Mouse (Mus musculus) right cerebral cortex, adult 18-20 months (tissue): ENCODE results near the gene Ptprk.

Experiments used
- DNase-seq: peaks from one replicate; pipeline ENCODE4 v3.0.0; 2022; ENCODE audit warnings: mixed read lengths

Ptprk gene

DNA sequence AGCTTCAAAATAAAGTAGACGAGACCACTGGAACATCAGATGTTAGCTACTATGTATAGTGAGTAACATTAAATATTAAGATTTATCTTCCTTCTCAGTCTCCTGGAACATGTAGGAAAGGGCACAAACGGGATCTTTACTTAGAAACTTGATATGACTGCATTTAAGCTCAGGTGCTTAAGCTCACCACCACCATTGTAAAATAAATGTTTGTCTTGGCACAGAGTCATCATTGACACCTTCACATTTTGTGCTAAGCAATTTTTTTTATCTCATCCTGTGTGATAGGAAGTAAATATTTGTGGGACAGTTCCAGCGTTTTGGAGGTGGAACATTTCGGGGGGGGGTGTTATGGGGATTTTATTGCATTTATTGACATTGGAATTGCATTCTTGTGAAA is 375.2 kb downstream of the Ptprk start:
- DNase-seq = no peak

DNA sequence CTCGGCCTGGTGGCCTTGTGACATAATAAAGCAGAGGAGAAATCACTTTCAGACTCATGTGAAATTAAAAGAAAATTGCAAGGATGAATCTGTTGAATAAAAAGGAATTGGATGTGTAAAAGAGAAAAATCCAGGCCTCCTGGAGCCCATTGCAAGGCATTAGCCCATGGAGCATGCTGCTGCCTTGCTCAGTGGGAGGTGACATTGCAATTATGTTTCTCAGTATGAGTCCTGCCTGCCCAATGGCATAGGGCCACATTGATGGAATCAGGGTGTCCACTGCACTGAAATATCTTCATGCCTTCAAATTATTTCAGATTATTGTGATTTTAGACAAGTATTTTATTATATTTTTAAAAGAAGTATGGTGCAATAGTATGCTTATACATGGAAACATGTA is 376.0 kb downstream of the Ptprk start:
- no peak for DNase-seq

DNA sequence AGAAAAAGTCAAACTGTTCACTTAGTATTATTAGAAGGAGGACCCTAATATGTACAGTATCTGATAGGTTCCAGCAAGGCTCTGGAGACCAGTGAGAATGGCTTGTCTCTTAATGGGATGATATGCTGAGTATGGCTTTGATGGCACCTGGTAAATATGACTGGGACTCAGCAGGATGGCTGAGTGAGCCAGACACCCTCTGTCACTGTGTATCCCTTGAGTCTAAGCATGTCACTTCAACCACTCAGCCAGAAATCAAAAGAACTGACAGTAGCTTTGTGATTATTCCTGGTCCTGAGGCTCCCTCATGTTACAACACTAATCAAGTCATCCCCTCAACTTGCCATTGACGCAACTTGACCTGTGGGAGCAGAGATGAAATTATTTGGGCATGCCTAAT is 383.4 kb downstream of the Ptprk start:
- DNase-seq = no peak

DNA sequence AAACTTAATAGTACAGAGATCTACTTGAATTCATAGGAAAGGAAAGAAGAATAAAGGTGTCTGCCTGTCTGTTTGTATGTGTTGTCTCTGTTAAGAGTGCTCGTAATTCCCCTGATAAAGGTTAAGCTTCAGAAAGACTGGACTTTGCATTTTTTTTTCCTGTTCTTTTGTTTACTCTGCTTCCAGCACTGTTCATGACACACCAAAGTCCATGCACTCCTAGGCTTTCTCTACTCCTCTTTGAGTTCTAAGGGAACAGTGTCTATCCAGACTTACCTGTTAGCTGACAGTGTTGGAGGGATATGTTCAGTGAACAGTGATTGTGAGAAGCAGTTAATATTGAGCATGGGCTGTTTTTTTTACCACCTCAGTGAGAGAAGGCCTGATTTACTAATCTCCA is 385.3 kb downstream of the Ptprk start:
- DNase-seq = no peak

DNA sequence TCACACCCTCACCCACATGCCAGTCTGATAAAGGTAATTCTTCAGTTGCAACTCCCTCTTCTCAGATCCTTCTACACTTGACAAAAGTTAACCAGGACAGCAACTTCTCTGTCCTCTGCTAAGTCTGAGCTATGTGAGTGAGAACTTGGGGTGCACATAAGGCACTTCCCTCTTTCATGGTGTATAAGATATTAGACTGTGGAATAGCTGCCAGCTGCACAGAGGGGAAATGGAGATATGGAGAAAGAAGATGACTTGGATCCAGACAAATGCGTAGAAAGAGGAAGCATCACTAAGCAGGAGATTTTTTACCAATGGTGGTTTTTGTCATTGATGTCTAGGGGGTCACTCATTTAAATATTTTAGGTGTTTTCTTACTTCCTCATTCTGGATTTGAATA is 389.1 kb downstream of the Ptprk start:
- DNase-seq = no peak

DNA sequence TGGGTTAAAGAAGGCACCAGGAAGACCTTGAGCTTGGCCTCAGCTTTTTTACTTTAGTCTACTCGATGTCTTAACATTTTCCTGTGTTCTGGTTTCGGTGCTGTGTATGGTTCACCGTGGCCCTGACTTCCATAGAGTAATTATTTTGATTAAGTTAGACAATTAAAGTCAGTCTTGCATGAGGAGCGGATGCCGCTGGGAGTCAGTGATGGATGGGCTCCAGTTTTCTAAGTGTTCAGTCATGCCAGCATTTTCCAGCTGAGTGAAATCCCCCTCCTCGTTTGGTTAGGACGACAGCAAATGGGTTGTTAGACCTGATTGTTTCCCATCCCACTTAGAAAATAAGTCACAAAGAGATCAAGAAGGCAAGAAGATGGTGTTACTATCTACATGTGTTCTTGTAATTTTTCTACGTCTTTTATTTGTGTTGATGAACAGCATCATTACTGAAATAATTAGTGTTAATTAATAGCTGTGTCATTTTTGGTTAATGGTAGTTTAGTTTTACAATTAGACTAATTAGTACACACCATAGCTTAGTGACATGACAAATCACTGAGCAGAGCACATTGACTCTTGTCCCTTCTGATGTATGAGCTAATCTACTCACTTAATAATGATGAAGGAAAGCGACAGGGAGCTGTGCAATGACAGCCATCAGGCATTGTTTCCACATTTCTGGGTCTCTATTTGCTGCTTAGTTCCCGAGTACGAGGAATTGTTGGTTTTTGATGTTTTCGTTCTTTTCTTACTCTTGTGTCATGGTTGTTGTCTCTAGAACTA is 390.3 kb downstream of the Ptprk start:
- DNase-seq = no peak

DNA sequence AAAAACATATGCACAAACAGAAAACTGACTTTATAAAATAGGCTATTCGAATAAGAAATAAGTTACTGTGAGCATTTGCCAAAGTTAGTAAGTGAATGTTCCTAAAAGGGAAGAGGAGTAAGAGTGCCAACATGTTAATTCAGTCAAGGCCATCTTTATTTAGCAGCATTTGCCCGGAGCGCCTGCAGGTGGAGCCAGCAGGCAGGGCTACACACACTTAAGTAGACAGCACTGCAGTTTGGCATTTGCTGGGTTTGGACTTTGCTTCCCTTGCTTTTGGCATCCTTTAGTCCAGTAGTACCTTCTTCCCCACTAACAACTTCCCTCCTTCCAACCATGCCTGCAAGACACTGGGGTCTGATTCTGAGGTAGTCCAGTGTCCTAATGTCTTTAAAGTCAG is 411.0 kb downstream of the Ptprk start:
- peak; percentile 57 for DNase-seq

DNA sequence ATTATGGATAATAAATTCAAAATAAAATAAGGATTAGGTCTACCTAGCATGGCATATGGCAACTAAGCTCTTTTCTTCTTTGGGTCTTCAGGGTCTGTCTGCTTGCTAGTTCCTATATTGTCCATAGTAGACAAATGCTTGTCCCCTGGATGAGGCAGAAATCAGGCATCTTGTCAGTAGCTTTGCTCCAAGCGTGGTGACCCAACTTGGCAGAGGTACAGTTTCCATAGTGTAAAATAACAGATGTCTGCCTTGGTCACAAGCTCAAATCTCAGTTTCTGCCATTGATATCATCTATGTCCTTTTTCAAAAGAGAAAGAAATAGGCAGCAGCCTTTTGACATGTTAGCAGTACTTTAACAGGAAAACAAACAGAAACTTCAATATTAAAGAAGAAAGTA is 416.4 kb downstream of the Ptprk start:
- no peak for DNase-seq

DNA sequence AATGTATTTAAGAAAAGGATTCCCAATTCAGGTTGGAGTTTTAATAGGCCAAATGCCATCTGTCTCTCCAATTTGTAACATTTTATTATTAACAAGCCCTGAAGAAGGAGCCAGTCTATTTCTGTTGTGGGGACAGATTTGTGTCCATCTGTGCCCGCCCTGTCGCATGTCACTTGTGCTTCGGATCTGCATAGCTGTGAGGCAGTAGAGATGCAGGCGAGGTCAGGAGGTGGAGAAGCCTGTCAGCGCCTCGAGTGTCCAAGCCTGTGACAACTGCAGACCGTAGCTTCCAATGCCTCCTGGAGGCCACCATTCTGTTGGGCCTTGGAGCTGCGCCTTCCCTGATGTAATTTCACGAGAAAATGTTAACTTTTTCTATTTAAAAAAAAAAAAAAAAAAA is 417.6 kb downstream of the Ptprk start:
- DNase-seq = no peak

DNA sequence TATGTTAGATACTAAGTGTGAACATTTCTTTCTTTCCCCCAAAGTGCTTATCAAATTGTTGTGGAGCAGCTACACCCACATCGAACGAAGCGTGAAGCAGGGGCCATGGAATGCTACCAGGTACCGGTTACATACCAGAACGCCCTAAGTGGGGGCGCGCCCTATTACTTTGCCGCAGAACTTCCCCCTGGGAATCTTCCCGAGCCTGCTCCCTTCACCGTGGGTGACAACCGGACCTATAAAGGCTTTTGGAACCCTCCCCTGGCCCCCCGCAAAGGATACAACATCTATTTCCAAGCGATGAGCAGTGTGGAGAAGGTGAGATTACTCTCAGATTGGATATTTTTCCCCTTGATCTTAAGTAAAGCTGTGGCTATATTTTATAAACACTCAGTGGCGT is 418.2 kb downstream of the Ptprk start:
- DNase-seq = no peak

DNA sequence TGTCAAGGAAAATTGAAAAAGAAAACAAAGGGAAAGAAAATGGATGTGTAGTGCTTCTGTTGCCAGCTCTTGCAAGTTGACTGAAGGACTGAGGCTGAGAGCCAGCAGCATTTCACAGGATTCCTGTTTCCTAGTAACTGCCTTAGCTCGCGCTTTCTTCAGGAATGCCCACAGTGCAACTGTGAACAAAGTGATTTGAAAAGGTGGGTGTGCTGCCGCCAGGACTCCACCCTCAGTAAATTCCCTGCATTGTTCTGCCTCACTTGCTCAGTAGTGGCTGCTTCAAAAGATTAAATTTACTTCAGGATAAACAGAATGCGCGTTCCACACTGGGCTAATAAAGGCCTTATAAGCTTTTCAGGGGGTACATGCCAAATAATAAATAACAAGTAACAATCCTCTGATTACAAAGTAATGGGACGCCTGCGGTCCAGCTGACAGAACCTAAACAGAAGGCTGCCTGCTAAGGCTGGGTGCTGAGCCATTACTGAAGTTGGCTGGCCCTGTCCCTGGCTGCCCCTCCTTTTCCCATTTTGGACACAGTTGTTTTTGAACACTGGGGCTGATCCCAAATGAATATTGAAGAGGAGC is 418.7 kb downstream of the Ptprk start:
- peak; percentile 71 for DNase-seq

DNA sequence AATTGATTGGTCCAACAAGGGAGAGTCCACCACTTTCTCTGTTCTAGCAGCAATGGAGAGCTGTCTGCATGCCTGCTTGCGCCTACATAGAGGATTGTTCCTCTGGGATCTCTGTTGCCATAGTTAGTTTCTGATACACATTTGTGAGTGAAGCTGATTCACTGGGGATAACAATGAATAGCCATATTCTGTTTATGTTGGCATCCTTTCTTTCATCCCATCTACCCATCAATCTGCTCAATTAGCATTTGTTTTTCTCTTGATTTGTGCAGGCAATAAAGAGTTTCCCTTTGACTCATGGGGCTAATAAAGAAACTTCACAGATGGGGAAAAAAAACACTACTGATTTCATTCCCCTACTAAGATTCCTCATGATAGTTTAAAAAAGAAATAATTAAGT is 423.2 kb downstream of the Ptprk start:
- no peak for DNase-seq

DNA sequence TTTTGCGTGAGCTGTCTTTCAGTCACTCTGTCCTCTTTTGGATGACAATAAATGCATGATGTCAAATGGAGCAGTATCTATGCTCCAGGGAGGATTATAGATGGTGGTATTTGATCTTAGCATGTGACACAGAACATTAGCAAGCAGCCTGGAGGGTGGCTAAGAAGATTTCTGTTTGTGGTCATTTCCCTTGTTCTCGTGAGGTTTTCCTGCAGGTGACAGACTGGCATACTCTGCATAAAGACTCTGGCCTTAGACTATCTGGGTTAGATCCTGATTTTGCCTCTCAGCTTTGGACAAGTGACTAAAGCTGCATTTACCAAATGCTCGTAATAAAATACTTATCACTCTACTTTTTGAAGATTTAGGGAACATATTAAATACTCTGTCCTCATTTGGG is 423.9 kb downstream of the Ptprk start:
- no peak for DNase-seq

DNA sequence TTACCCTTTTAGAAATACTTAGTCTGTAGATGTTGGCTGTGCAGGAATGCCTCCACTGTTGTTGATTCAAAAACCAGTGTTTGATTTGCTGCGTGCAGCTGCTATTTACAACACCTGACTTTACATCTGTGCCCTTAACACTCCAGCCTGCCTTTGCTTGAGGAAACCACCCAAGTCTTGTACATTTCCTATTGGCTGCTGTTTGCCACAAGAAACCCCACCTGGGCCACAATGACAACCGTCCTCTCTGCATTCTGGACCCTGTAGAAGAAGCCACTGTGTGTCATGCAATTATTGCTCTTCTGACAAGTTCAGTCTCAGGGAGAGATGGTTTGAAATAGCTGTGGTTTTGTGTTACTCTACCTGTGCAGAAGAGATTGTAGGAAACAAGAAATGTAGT is 439.0 kb downstream of the Ptprk start:
- no peak for DNase-seq

DNA sequence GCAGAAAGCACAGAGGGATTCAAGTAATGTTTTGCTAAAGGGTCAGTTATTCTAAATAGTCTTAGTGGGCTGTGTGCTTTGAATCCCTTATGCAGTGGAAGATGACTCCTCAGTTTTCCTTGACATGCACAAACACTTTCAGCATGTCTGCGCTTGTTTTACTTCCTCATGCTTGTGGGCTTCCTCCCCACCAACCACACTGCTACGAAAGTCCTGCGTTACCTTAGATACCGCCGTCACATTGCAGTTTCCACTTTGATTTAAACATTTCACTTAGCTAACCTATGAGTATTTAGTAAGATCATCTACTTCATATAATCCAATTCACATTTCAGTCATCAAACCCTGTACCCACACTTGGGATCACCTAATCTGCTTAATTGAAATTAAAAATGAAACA is 441.5 kb downstream of the Ptprk start:
- DNase-seq = no peak

DNA sequence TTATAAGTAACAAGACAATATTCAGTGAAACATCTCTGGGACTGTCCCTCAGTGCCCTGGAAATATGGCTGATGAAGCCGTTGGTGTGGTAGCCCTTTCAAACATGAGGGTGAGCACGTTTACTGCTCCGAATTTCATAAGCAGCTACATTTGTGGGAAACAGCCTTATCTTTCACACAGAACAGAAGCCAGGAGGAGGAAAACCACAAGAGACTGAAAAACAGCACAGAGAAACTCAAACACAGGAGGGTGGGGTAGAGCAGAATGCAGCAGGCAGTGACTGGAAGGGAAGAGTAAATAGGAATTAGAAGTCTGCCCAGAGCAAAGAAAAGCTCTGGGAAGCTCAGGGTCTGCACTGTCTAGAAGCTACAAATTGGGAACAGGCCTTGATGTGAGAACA is 443.7 kb downstream of the Ptprk start:
- DNase-seq = no peak

DNA sequence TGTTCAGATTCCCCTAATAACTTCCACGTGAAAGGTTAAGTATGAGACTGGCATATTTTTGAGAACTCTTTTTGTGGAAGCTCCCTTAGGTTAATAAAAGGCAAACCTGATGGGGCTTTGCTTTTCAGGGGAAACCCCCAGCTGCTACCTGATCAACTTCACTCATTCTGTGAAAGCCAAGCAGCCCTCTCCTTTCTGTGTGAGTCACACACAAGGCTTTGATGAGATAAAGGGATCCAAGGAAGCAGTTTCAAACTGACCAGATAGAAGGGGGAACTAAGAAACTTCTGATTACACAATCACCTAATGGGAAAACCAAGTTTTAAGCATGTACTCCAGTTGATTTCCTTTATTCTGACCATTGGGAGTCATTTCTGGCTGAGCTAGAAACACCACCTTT is 445.2 kb downstream of the Ptprk start:
- DNase-seq = no peak

DNA sequence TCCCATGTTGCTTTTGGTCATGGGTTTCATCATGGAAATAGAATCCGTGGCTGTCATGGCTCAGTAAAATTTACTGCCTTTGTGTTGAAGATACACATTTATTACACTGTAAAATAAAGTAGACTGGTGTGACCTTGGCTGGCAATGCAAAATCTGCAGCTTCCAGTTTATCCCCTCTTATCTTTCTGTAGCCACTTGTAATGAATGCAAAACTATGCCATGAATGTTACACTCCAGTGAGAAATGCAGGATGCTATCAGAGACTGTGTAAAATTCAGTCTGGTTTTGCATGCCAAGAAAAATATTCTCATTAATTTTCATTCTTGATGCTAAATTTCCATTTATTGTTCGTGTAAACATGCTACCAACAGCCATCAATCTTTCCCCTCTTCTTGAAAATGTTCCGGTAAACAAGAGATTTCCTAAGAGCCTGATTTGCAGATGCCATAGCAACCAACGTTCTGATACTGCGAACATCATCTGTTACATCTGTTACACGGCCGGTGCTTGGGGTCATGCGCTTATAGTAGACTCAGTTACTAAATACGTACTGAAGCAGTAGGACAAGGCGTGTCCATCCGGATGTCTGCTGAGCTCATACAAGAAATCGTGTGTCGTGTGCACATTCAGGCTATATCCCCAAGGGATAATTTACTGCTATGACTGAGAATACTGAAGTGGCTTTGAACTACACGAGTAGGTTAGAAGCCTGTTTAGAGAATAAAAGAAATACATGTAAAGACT is 449.5 kb downstream of the Ptprk start:
- no peak for DNase-seq

DNA sequence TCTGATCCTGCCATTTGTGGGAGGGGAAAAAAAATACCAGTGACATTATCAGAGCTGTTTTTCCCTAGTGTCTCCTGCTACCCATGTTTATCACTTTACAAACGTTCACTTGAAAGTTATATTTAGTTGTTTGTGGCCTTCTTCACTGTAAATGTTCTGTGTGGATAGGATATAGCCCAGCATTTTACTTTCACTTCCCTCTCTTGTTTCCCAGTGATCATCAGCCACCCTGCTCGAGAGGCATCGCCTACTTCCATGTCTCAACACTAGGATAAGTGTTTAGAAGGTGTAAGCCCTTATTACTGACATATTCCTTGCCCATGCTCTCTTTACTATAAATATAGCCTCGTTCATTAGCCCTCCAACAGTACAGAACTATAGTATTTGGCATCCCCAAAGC is 466.0 kb downstream of the Ptprk start:
- no peak for DNase-seq

DNA sequence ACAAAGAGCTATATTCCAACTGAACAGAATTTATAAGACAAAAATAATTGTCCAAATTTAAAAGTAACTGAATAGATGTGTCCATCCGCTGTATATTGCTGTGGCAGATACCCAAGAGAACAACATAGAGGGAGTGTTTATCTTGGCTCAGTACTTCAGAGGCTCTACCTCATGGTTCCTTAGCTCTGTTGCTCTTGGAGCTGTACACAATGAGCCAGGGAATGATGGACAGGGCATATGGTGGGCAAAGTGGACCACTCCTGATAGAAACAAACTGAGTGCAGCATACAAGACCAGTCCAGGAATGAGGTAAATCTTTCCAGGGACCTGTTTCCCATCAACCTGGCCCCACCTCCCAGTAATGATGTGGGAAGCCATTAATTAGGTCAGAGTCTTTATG is 468.1 kb downstream of the Ptprk start:
- no peak for DNase-seq

DNA sequence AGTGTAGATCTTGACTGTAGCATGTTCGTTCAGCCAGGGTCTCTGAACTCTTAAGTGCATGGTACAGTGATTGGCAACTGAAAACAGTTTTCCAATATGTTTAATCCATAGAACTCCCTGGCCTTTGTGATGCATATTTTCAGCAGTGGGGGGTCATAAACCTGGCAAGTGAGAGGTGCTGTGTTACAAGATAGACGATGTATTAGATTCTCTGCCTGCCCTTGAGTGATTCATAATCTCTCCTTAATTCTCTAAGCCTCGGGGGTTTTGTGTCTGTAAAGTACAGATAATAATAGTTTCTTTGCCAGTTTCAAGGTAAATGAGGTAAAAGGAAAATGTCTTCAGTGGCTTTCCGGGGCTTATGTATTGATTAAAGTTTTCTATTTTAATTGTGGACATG is 475.9 kb downstream of the Ptprk start:
- no peak for DNase-seq

DNA sequence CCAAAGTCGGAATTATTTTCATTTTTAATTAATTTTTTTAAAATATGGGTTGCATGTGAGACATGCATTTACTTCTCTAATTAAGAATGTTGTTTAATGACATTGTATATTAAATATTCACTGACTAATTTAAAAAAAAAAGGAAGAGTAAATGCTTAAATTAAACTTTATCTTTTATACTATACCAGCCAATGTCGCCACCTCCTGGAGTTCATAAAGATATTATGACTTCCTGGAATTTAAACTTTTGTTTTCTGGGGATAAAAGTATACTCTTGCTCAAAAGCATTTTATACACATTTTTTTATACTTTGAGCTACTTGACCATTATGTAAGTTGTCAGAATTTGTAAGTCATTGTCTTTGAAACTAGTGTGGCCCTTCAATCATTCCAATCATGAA is 477.4 kb downstream of the Ptprk start:
- no peak for DNase-seq

DNA sequence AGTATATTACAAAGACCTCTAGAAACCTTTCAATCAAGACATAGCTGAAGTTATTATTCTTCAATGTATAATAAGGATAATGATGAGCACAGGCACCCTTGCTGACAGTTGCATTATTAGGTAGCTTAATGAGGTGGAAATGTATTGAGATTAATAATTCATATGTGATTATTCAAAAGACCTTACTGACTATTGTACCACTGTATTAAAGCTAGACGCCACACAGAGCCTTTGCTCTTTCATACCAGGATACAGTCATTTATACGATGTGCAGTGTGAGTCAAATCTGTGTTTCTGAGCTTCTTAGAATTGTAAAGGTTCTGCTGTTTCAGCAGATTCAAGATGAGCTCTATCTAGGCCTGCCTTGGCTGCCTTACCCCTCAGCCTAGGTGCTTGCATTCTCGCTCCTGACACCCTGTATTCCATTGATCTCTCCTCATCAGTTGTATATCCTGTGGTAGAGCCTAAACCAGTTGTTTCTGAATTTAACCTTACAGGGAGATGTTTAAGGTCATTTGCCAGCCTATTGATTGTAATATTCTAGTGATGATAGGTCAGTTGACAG is 489.6 kb downstream of the Ptprk start:
- DNase-seq = no peak

DNA sequence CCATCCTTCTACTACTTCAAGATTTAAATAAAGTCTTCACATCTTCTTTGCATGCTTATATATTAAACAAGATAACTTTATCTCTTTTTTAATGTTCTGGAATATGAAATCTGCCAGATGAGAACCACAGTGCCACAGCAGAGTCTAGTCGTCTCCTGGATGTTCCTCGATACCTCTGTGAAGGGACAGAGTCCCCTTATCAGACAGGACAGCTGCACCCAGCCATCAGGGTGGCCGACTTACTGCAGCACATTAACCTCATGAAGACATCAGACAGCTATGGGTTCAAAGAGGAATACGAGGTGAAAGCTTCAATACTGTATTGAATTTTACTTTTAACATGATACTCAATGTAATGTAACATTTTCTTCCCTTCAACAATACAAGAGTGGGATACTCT is 491.8 kb downstream of the Ptprk start:
- DNase-seq = no peak
